Mouse (Mus musculus) 416B (cell line): ENCODE measurements around the gene Glra1.
A peak's percentile ranks its signal among the peaks of the same experiment; 100 is the strongest.
"Not testable (repeated sequence)": the region's sequence is repeated elsewhere in the genome, so short reads cannot be mapped to it uniquely, and the experiment has no call there.

Experiments
- DNase-seq: peaks from one replicate; pipeline ENCODE4 v3.0.0; 2011; ENCODE audit warnings: low read depth

The Glra1 gene

GRCm38 (mm10) chr11:55607808-55608523, at the start of gene Glra1:
Gene Glra1, minus strand, starts transcription at chr11:55608198.
- DNase-seq: peak; percentile 43

GRCm38 (mm10) chr11:55636961-55637360, 29.0 kb upstream of the Glra1 start:
- no peak for DNase-seq

- DNase-seq: no peak
Observed at GRCm38 (mm10) chr11:55633901-55634300, 25.9 kb upstream of the Glra1 start.

GRCm38 (mm10) chr11:55614631-55615030, 6.6 kb upstream of the Glra1 start:
- DNase-seq: not testable (repeated sequence)

GRCm38 (mm10) chr11:55608524-55608920, 524 bp upstream of the Glra1 start:
- DNase-seq: no peak

- DNase-seq: no peak
Observed at GRCm38 (mm10) chr11:55607066-55607807, 761 bp downstream of the Glra1 start.

GRCm38 (mm10) chr11:55601447-55602065, 6.4 kb downstream of the Glra1 start:
- no peak for DNase-seq

- no peak for DNase-seq
Observed at GRCm38 (mm10) chr11:55595726-55596125, 12.3 kb downstream of the Glra1 start.

- DNase-seq: no peak
Observed at GRCm38 (mm10) chr11:55594411-55594810, 13.6 kb downstream of the Glra1 start.

- no peak for DNase-seq
Observed at GRCm38 (mm10) chr11:55591194-55591593, 16.8 kb downstream of the Glra1 start.

- no peak for DNase-seq
Observed at GRCm38 (mm10) chr11:55589376-55590167, 18.4 kb downstream of the Glra1 start.

- DNase-seq: peak; percentile 71
Observed at GRCm38 (mm10) chr11:55574397-55574796, 33.6 kb downstream of the Glra1 start.

- DNase-seq: peak; percentile 38
Observed at GRCm38 (mm10) chr11:55571144-55571543, 36.9 kb downstream of the Glra1 start.

- no peak for DNase-seq
Observed at GRCm38 (mm10) chr11:55566309-55567099, 41.5 kb downstream of the Glra1 start.

GRCm38 (mm10) chr11:55545690-55546089, 62.3 kb downstream of the Glra1 start:
- no peak for DNase-seq

- DNase-seq: peak; percentile 8
Observed at GRCm38 (mm10) chr11:55542671-55543070, 65.3 kb downstream of the Glra1 start.

GRCm38 (mm10) chr11:55542128-55542527, 65.9 kb downstream of the Glra1 start:
- no peak for DNase-seq

- DNase-seq: no peak
Observed at GRCm38 (mm10) chr11:55534766-55535165, 73.2 kb downstream of the Glra1 start.

GRCm38 (mm10) chr11:55533378-55533777, 74.6 kb downstream of the Glra1 start:
- DNase-seq: no peak

GRCm38 (mm10) chr11:55530741-55531140, 77.3 kb downstream of the Glra1 start:
- peak; percentile 15 for DNase-seq
